In the genomic region with DNA sequence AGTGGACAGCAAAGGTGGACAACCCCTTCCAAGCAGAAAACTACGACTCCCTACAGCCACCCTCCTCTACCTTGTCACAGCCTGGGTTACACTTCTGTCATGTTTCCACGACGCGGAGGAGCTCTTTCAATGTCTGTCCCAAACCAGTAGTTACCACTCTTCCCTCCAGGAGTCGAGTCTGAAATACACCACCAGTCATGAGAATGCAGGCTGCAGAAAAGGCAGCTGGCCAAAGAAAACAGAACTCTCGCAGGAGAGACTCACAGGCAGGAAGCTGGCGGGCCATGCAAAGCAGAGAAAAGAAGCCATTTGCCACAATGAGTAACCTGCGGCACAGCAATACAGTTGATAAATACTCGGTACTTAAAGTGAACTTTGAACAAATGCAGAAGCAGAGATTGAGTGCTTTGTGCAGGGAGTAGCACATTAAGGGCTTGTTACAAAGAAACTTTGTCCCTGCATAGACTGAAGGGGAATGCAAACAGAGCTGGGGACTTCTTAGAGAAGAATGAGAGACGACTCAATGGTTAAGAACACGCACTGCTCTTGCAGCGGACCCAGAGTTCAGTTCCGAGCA, we compare ENCODE assay signal across 10 mouse cellular contexts. TPM values are rescaled to one million over a fixed set of nuclear protein-coding genes. Genes with fewer than 3 reads are reported as not detected.
DNase-seq lines count a peak whose midpoint lies in the region; ATAC-seq and TF ChIP-seq lines count a peak whose summit lies in the region.
"Had no signal": no experiment of that assay in that cellular context is flagged by ENCODE, and none has a peak within 500 bp of the region (broad histone marks: within the 10 kb centered on the region; RNA-seq: fewer than 3 reads in every experiment).

No protein-coding gene starts in this region.

- TF ChIP-seq EP300 in heart, postnatal 0 days (IDR thresholded peaks at IDR 0.05; ENCODE audit: low read depth), result no peak

- peak; percentile 14 for DNase-seq in embryo, embryonic 10.5 days (ENCODE audit: low spot score)
- DNase-seq in embryo, embryonic 10 days (ENCODE audit: low spot score), result no peak
- DNase-seq in Patski (ENCODE audit: low read depth, low spot score) (peak; percentile 87), liver (no peak)
- peak; percentile 35 for DNase-seq in heart, postnatal 0 days (ENCODE audit: low spot score)
- peak; percentile 78 for DNase-seq in kidney, postnatal 14 days
- DNase-seq in forebrain, embryonic 10.5 days (ENCODE audit: extremely low spot score, low spot score), result no peak
- DNase-seq in thymus, adult 18-20 months, result no peak

- 50% methylated on average over 13 of the region's 13 CpGs for WGBS in heart, postnatal 0 days
- WGBS in forebrain, embryonic 10.5 days, result 79% methylated on average over 13 of the region's 13 CpGs

- no peaks in the 10 kb centered on the region for H3K36me3 ChIP-seq in heart, postnatal 0 days (replicated peaks; ENCODE audit: control insufficient read depth, insufficient read depth, low read length)
- no peaks in the 10 kb centered on the region for H3K36me3 ChIP-seq in forebrain, embryonic 10.5 days (replicated peaks)

- in situ Hi-C loops in Patski (cut with MboI; ENCODE audit: low pct_unique_long_range_greater_than_20kb), result loop anchor here (10.0 kb wide), 2 partner anchors 131 to 301 kb away; no protein-coding TSS in a partner anchor

- CTCF ChIA-PET in Patski (lab: Charles Lee), result interaction anchor here (0.9 to 2.1 kb wide), 5 partner anchors 8 to 24 kb away, joined by 3 to 7 read pairs (median 4); no protein-coding TSS in a partner anchor

- no peak overlapping the region for H3K27ac ChIP-seq in heart, postnatal 0 days (ENCODE audit: low read depth)
- no peak overlapping the region for H3K27ac ChIP-seq in forebrain, embryonic 10.5 days

- POLR2A ChIA-PET in Patski (lab: Charles Lee), result no interaction called here

- peak; percentile 95 for ATAC-seq in Patski
- ATAC-seq in heart, postnatal 0 days (ENCODE audit: insufficient read depth, low read depth), result no peak

- H3K27me3 ChIP-seq in Patski, result no peaks in the 10 kb centered on the region
- H3K27me3 ChIP-seq in heart, postnatal 0 days (ENCODE audit: control insufficient read depth, insufficient read depth, low read length), result no peaks in the 10 kb centered on the region
- peaks cover 26% of the 10 kb centered on the region for H3K27me3 ChIP-seq in forebrain, embryonic 10.5 days (ENCODE audit: poor library complexity, severe bottlenecking)

- TF ChIP-seq CTCF in Patski (IDR thresholded peaks at IDR 0.05), result peak; percentile 28
- no peak for TF ChIP-seq CTCF in heart, postnatal 0 days (IDR thresholded peaks at IDR 0.05; ENCODE audit: low read depth)

- no peaks in the 10 kb centered on the region for H3K9me3 ChIP-seq in heart, postnatal 0 days (replicated peaks; ENCODE audit: control insufficient read depth, low read length)
- H3K9me3 ChIP-seq in forebrain, embryonic 10.5 days, result no peaks in the 10 kb centered on the region

- no peaks in the 10 kb centered on the region for H3K4me1 ChIP-seq in heart, postnatal 0 days (ENCODE audit: control insufficient read depth, insufficient read depth)
- peaks cover 24% of the 10 kb centered on the region for H3K4me1 ChIP-seq in forebrain, embryonic 10.5 days

- no peak overlapping the region for H3K4me3 ChIP-seq in heart, postnatal 0 days (ENCODE audit: low read depth, low read length)
- H3K4me3 ChIP-seq in forebrain, embryonic 10.5 days, result no peak overlapping the region
- H3K4me3 ChIP-seq: erythroblast, embryonic 14.5 days had no signal

- no peak overlapping the region for H3K9ac ChIP-seq in heart, postnatal 0 days (replicated peaks; ENCODE audit: low read depth, low read length)

- no peak overlapping the region for H3K4me2 ChIP-seq in heart, postnatal 0 days (ENCODE audit: low read depth, low read length)

RNA-seq across cellular contexts. Expression of a gene that starts 30.2 kb away (rescaled TPM):
- 5.4 TPM for polyA plus RNA-seq in Patski (2021)
- total RNA-seq in heart, postnatal 0 days (2014; rRNA removed; ENCODE audit: low replicate concordance), result 0.31 and 7.3 TPM in 2 replicates
- 0.62 and 0.66 TPM in 2 replicates for polyA plus RNA-seq in heart, postnatal 0 days (2015; fragmentation: Nextera tagmentation; extraction: Ambion mirVana)
- 11.4 and 12.4 TPM in 2 replicates for polyA plus RNA-seq in forebrain, embryonic 10.5 days (2016; fragmentation: Nextera tagmentation; extraction: Ambion mirVana)
- total RNA-seq: megakaryocyte-erythroid progenitor cell, adult 5-6 weeks had no signal
- polyA plus RNA-seq: erythroblast, embryonic 14.5 days had no signal

Comparison
In these comparisons a context has a peak if more than half of its experiments do, and no peak if none do; other contexts are left out.
1. DNase-seq: peak in embryo, embryonic 10.5 days (single experiment), Patski (single experiment), heart, postnatal 0 days (single experiment) and kidney, postnatal 14 days (single experiment); none in embryo, embryonic 10 days (single experiment), forebrain, embryonic 10.5 days (single experiment), liver (single experiment) and thymus, adult 18-20 months (0 of 2).